Comparison of ENCODE assay signal across 9 mouse cellular contexts in the genomic region with DNA sequence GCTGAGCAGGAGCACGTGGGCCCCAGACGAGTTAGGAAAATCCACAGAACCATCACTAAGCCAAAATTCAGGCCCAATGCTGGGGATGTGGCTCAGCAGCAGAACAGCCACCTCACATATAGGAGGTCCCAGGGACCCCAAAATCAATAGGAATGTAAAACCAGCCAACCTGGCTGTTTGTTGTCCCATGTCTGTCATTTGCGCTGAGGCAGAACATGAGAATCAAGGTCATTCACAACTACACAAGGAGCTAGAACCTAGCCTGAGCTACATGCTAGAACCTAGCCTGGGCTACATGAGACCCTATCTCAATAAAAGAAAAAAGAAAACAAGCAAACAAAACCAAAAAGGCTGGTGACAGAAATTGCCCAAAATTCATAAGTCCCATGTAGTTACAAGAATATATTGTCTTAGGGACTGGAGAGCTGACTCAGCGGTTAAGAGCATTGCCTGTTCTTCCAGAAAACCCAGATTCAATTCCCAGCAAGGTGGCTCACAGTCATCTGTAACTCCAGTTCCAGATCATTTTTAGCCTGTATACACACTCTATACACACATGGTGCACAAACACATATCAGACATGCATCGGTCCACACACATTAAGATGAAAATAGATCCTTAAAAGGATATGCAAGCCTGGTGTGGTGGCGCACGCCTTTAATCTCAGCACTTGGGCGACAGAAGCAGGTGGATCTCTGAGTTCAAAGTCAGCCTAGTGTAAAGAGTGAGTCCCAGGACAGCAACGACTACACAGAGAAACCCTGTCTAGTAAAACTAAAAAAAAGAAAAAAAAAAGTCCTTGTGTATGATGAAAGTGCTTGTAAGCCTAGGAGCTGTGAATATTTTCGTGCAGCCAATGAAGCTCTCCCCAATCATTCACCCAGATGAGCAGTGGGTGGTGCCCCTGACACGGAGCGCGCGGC. TPM values are rescaled to one million over a fixed set of nuclear protein-coding genes. Genes with fewer than 3 reads are reported as not detected.
DNase-seq lines count a peak whose midpoint lies in the region; ATAC-seq lines count a peak whose summit lies in the region.
"Had no signal": no experiment of that assay in that cellular context is flagged by ENCODE, and none has a peak within 500 bp of the region (broad histone marks: within the 10 kb centered on the region; RNA-seq: fewer than 3 reads in every experiment).

No protein-coding gene starts in this region.

- ATAC-seq in neural tube, embryonic 11.5 days (ENCODE audit: insufficient read depth, low FRiP score, low TSS enrichment), result no peak; the same call in 1 of the 2 replicates
- ATAC-seq in forebrain, embryonic 14.5 days, result no peak
- ATAC-seq in limb, embryonic 15.5 days (ENCODE audit: insufficient number of reproducible peaks, low FRiP score, low TSS enrichment, low read depth), result no peak
- ATAC-seq in megakaryocyte progenitor cell, adult 5-6 weeks (replicated peaks; ENCODE audit: poor library complexity), result no peak

- no peak for DNase-seq in neural tube, embryonic 11.5 days (ENCODE audit: low spot score)
- DNase-seq in neural tube, embryonic 10.5 days (ENCODE audit: extremely low spot score, low spot score), result no peak
- no peak for DNase-seq in forebrain, embryonic 14.5 days (ENCODE audit: low spot score)
- DNase-seq in testis, postnatal 10 days (ENCODE audit: low spot score), result peak; percentile 33
- no peak for DNase-seq in right cerebral cortex, postnatal 25 days

- peak overlapping the region; percentile 13 for H3K4me3 ChIP-seq in neural tube, embryonic 11.5 days (ENCODE audit: low read depth, low read length)
- peak overlapping the region; percentile 39 for H3K4me3 ChIP-seq in forebrain, embryonic 14.5 days (ENCODE audit: low read depth, low read length)
- peak overlapping the region; percentile 49 for H3K4me3 ChIP-seq in limb, embryonic 15.5 days

- 36% methylated on average over 14 of the region's 14 CpGs for WGBS in neural tube, embryonic 11.5 days
- 35% methylated on average over 14 of the region's 14 CpGs for WGBS in forebrain, embryonic 14.5 days
- WGBS in limb, embryonic 15.5 days, result 33% methylated on average over 14 of the region's 14 CpGs

- H3K4me2 ChIP-seq in neural tube, embryonic 11.5 days (ENCODE audit: low read depth), result peak overlapping the region; percentile 28
- peak overlapping the region; percentile 73 for H3K4me2 ChIP-seq in forebrain, embryonic 14.5 days (ENCODE audit: low read length)
- peak overlapping the region; percentile 84 for H3K4me2 ChIP-seq in limb, embryonic 15.5 days

- H3K9ac ChIP-seq in neural tube, embryonic 11.5 days (ENCODE audit: low read length), result peak overlapping the region; percentile 0; the same call in 1 of the 2 replicates
- H3K9ac ChIP-seq in forebrain, embryonic 14.5 days (ENCODE audit: low read length), result peak overlapping the region; percentile 54; the same call in 1 of the 2 replicates
- H3K9ac ChIP-seq in limb, embryonic 15.5 days, result peak overlapping the region; percentile 20; the same call in 1 of the 2 replicates

- no peaks in the 10 kb centered on the region for H3K36me3 ChIP-seq in neural tube, embryonic 11.5 days (ENCODE audit: control insufficient read depth, insufficient read depth, low read length)
- H3K36me3 ChIP-seq in forebrain, embryonic 14.5 days (ENCODE audit: control insufficient read depth, insufficient read depth, low read length), result no peaks in the 10 kb centered on the region
- H3K36me3 ChIP-seq in limb, embryonic 15.5 days, result no peaks in the 10 kb centered on the region

- H3K27ac ChIP-seq in neural tube, embryonic 11.5 days (ENCODE audit: low read depth, low read length), result no peak overlapping the region
- peak overlapping the region; percentile 65 for H3K27ac ChIP-seq in forebrain, embryonic 14.5 days (ENCODE audit: low read depth, low read length)
- H3K27ac ChIP-seq in limb, embryonic 15.5 days, result peak overlapping the region; percentile 40; the same call in 1 of the 2 replicates

- H3K27me3 ChIP-seq in neural tube, embryonic 11.5 days (ENCODE audit: control insufficient read depth, insufficient read depth, low read length), result 0 out of 2 replicates have a peak, but pooled peaks cover 2% of the 10 kb centered on the region
- H3K27me3 ChIP-seq in forebrain, embryonic 14.5 days (replicated peaks; ENCODE audit: control insufficient read depth, insufficient read depth, low read length), result no peaks in the 10 kb centered on the region
- H3K27me3 ChIP-seq in limb, embryonic 15.5 days, result no peaks in the 10 kb centered on the region

- H3K9me3 ChIP-seq in neural tube, embryonic 11.5 days (ENCODE audit: control insufficient read depth, low read length), result no peaks in the 10 kb centered on the region
- no peaks in the 10 kb centered on the region for H3K9me3 ChIP-seq in forebrain, embryonic 14.5 days (replicated peaks; ENCODE audit: control insufficient read depth, low read length)
- H3K9me3 ChIP-seq in limb, embryonic 15.5 days, result no peaks in the 10 kb centered on the region

- no peaks in the 10 kb centered on the region for H3K4me1 ChIP-seq in neural tube, embryonic 11.5 days (ENCODE audit: control insufficient read depth, insufficient read depth, low read length)
- no peaks in the 10 kb centered on the region; the same call in 1 of the 2 replicates for H3K4me1 ChIP-seq in forebrain, embryonic 14.5 days (ENCODE audit: control insufficient read depth, insufficient read depth, low read length)
- peaks cover 13% of the 10 kb centered on the region for H3K4me1 ChIP-seq in limb, embryonic 15.5 days

RNA-seq across cellular contexts. Expression of a gene that starts 2.1 kb away (rescaled TPM):
- polyA plus RNA-seq in neural tube, embryonic 11.5 days (2014; fragmentation: Nextera tagmentation; extraction: Ambion mirVana), result 4.0 and 5.7 TPM in 2 replicates
- 15.5 TPM in 2 replicates for polyA plus RNA-seq in forebrain, embryonic 14.5 days (2014; fragmentation: Nextera tagmentation; extraction: Ambion mirVana)
- polyA plus RNA-seq in limb, embryonic 15.5 days (2015; fragmentation: Nextera tagmentation; extraction: Ambion mirVana), result 4.6 and 5.0 TPM in 2 replicates
- total RNA-seq in megakaryocyte progenitor cell, adult 5-6 weeks (2015), result 0.73 and 0.81 TPM in 2 replicates
- total RNA-seq in megakaryocyte progenitor cell, adult 5-6 weeks (2017), result 0.54 and 0.87 TPM in 2 replicates

RNA-seq across cellular contexts. Expression of a gene that starts 8.9 kb away (rescaled TPM):
- polyA plus RNA-seq in neural tube, embryonic 11.5 days (2014; fragmentation: Nextera tagmentation; extraction: Ambion mirVana), result 0.65 and 0.94 TPM in 2 replicates
- 0.62 and 1.2 TPM in 2 replicates for polyA plus RNA-seq in forebrain, embryonic 14.5 days (2014; fragmentation: Nextera tagmentation; extraction: Ambion mirVana)
- 9.5 and 11.8 TPM in 2 replicates for polyA plus RNA-seq in limb, embryonic 15.5 days (2015; fragmentation: Nextera tagmentation; extraction: Ambion mirVana)
- total RNA-seq in megakaryocyte progenitor cell, adult 5-6 weeks (2015), result 11.8 and 16.3 TPM in 2 replicates
- total RNA-seq in megakaryocyte progenitor cell, adult 5-6 weeks (2017), result 18.1 and 24.1 TPM in 2 replicates

RNA-seq across cellular contexts. Expression of a gene that starts 10.6 kb away (rescaled TPM):
- polyA plus RNA-seq in neural tube, embryonic 11.5 days (2014; fragmentation: Nextera tagmentation; extraction: Ambion mirVana), result 60.8 and 64.0 TPM in 2 replicates
- polyA plus RNA-seq in forebrain, embryonic 14.5 days (2014; fragmentation: Nextera tagmentation; extraction: Ambion mirVana), result 44.1 and 49.6 TPM in 2 replicates
- polyA plus RNA-seq in limb, embryonic 15.5 days (2015; fragmentation: Nextera tagmentation; extraction: Ambion mirVana), result 86.9 and 88.6 TPM in 2 replicates
- 46.8 and 49.6 TPM in 2 replicates for total RNA-seq in megakaryocyte progenitor cell, adult 5-6 weeks (2015)
- total RNA-seq in megakaryocyte progenitor cell, adult 5-6 weeks (2017), result 147 and 151 TPM in 2 replicates

RNA-seq across cellular contexts. Expression of a gene that starts 21.0 kb away (rescaled TPM):
- polyA plus RNA-seq in neural tube, embryonic 11.5 days (2014; fragmentation: Nextera tagmentation; extraction: Ambion mirVana), result 352 and 373 TPM in 2 replicates
- polyA plus RNA-seq in forebrain, embryonic 14.5 days (2014; fragmentation: Nextera tagmentation; extraction: Ambion mirVana), result 264 and 269 TPM in 2 replicates
- 303 and 319 TPM in 2 replicates for polyA plus RNA-seq in limb, embryonic 15.5 days (2015; fragmentation: Nextera tagmentation; extraction: Ambion mirVana)
- total RNA-seq in megakaryocyte progenitor cell, adult 5-6 weeks (2015), result 211 and 217 TPM in 2 replicates
- total RNA-seq in megakaryocyte progenitor cell, adult 5-6 weeks (2017), result 234 and 248 TPM in 2 replicates

RNA-seq across cellular contexts. Expression of a gene that starts 59.1 kb away (rescaled TPM):
- not detected in 2 replicates for polyA plus RNA-seq in neural tube, embryonic 11.5 days (2014; fragmentation: Nextera tagmentation; extraction: Ambion mirVana)
- polyA plus RNA-seq in forebrain, embryonic 14.5 days (2014; fragmentation: Nextera tagmentation; extraction: Ambion mirVana), result not detected in 2 replicates
- not detected in 2 replicates for polyA plus RNA-seq in limb, embryonic 15.5 days (2015; fragmentation: Nextera tagmentation; extraction: Ambion mirVana)
- not detected in 2 replicates for total RNA-seq in megakaryocyte progenitor cell, adult 5-6 weeks (2015)
- not detected in 2 replicates for total RNA-seq in megakaryocyte progenitor cell, adult 5-6 weeks (2017)
- total RNA-seq: common myeloid progenitor, adult 5-6 weeks; neutrophil, adult 5-6 weeks had no signal

Comparison
In these comparisons a context has a peak if more than half of its experiments do, and no peak if none do; other contexts are left out.
1. H3K4me2 ChIP-seq: peak in every context shown above with its lines; median percentile 84 in limb, embryonic 15.5 days; 73 in forebrain, embryonic 14.5 days; 28 in neural tube, embryonic 11.5 days.
2. H3K9ac ChIP-seq: peak in every context shown above with its lines; median percentile 54 in forebrain, embryonic 14.5 days; 20 in limb, embryonic 15.5 days; 0 in neural tube, embryonic 11.5 days.